Mouse (Mus musculus) layer of hippocampus, postnatal 36 days (tissue): Measurements from ENCODE around the gene Zdhhc19. TPM values are rescaled to one million over a fixed set of nuclear protein-coding genes. Genes with fewer than 3 reads are reported as not detected.
"Not testable (repeated sequence)": the region's sequence is repeated elsewhere in the genome, so short reads cannot be mapped to it uniquely, and the experiment has no call there.

Experiments
- DNase-seq, 2 experiments: peaks; one replicate each; pipeline ENCODE4 v3.0.0; 2022
- total RNA-seq, 2 experiments: library from RNA; stranded (reverse); gene quantifications; 2 replicates each; pipeline ENCODE4 v1.2.3; 2021

The Zdhhc19 gene
- total RNA-seq, 2 experiments from 2014 or later, result not detected

- DNase-seq, result no peak
Measured at GRCm38 (mm10) chr16:32487234-32488111, 8.6 kb upstream of the Zdhhc19 start, which contains the start of gene Slc51a. Gene Slc51a (minus strand): TSS chr16:32487879.

DNA sequence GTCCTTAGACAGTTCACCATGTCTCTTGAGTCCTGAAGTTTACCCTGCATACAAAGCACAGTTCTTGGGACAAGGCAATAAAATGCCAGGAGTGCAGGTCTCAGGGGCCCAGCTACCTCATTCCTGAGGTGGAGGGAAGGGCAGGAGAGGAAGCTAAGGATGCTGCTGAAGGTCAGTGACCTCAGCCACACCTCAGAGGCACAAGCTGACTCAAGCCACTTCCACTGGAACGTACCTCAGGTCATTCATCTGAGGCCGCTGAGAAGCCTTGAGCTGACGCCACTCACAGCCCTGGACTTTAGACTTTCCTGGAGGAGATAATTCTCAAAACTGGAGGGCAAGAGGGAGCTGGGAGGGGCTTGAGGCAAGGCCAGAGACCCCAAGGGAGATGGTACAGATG, 7.1 kb upstream of the Zdhhc19 start:
- no peak for DNase-seq

DNA sequence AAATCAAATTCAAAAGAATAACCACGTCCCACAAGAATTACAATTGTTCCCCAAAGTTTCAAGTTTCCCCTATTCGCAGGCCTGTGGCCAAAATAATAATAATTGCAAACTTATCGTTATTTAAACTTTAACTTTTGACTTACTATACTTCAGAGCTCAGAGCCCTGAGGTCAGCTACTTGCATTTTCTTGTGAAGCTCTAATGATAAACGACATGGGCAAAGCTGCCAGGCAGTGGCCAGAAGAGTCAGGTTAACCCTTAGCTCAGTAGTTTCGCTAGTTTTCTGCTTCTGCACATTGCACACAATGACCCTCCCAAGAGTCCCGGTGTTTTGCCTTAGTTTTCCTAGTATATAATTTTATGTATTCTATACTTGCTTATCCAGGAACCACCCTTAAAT, 1.7 kb upstream of the Zdhhc19 start:
- DNase-seq, result not testable (repeated sequence)

- no peak for DNase-seq
Measured at GRCm38 (mm10) chr16:32498996-32499395, 2.9 kb downstream of the Zdhhc19 start.

- peak; percentile 84 to 86 for DNase-seq
Measured at GRCm38 (mm10) chr16:32499430-32500037, 3.5 kb downstream of the Zdhhc19 start.

DNA sequence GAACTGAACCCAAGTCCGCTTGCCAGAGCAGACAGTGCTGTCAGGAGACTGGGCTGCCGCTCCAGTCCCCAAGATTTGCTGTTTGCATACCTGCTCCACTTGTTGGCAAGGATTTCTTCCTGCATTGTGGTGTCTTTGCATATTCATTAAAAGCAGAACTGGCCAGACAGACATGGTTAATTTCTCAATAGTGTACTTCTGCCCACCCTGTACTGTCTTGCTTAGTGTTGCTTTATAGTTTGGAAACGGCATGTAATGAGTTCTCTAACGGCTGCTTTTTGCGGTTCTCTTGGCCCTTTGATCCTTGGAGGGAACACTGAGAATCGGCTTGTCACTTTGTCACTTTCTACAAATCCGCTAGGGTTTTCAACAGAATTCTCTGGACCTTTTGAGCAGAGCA, 5.4 kb downstream of the Zdhhc19 start:
- no peak for DNase-seq

- no peak for DNase-seq
Measured at GRCm38 (mm10) chr16:32502621-32503335, 6.7 kb downstream of the Zdhhc19 start.

- DNase-seq, result no peak
Measured at GRCm38 (mm10) chr16:32503633-32504032, 7.6 kb downstream of the Zdhhc19 start.

DNA sequence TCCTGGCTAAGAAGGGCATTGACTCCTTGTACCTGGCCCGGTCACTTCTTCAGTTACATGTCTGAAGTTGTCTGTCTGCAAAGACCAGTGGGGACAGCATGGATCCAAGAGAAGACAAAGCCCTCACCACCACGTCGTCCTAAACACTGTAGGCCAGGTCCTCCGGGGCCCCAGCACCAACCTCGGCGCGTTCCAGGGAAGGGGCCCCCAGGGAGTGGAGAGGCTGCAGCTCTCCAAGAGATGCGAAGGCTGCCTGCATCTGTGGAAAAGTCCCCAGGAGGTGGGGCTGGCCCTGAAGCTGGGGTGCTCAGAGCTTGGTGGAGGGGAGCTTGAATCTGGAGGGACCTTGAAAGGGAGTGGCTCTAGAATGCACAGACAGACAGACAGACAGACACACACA, 10.2 kb downstream of the Zdhhc19 start:
- DNase-seq, result no peak

DNA sequence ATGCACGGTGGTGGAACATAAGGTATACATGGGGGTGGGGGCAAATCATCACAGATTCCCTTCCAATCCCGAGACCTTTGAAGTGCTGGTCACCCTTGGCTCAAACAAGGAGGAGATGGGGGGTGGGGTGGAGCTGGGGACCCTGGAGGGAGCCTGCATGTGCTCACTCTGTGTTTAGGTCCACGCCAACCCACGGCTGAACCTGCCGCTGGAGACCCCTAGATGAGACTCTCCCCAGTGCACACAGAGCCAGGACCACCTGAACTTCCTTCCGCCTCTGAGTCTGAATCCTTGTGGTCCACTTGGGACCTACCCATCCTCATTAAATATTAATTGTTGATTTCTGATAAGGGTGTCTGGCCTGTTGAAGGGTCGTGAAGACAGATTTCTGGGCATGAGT, 10.8 kb downstream of the Zdhhc19 start:
- DNase-seq, result no peak

GRCm38 (mm10) chr16:32507407-32507806, 11.3 kb downstream of the Zdhhc19 start:
- DNase-seq, result peak; percentile 47 to 50

DNA sequence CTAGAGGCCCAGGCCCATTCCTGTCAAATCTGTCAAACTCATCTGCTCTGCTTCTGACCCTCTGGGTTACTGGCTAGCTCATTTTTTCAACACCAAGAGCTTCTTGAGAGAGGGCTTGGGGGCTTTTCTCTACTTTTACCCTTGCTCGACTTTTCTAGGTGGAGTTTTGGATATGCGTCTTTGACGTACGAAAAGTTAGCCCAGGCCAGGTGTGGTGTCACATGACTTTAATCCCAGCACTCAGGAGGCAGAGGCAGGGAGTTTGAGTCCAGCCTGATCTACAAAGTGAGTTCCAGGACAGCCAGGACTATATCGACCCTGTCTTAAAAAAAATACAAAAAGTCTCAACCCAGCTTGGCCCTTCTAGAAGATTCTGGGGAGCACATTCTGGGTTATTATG, 12.0 kb downstream of the Zdhhc19 start:
- DNase-seq, result no peak

DNA sequence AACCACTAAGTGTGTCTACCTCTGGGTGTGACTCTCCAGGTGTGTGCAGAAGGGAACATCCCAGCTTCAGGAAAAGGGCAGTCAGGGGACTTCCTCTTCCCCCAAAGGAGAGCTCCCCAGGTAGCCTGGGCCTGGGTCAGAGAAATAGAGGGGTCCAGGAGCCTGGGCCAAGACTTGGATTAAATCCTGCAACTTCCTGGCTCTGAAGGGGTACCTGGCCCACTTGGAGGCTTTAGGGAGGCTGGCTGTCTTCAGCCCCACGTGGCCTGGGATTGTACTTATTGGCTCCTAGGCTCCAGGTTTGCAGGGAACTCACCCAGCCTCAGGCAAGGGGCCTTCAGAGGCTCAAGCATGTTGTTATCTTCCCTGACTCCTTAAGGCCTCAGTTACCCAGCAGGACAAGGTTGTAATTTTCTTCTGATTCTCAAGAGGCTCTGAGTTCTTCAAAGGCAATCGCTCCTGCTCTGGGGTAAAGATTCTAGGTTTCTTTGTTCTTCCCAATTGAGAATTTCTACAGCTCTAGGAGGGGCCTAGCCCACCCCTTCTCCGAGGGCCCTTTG, 12.5 kb downstream of the Zdhhc19 start:
- no peak for DNase-seq

- DNase-seq, result no peak
Measured at GRCm38 (mm10) chr16:32509066-32509942, 13.2 kb downstream of the Zdhhc19 start.

- no peak for DNase-seq
Measured at GRCm38 (mm10) chr16:32510399-32511337, 14.6 kb downstream of the Zdhhc19 start.

GRCm38 (mm10) chr16:32511338-32511734, 15.3 kb downstream of the Zdhhc19 start:
- DNase-seq, result no peak

GRCm38 (mm10) chr16:32511827-32512490, 15.9 kb downstream of the Zdhhc19 start:
- DNase-seq, result no peak

GRCm38 (mm10) chr16:32512921-32513320, 16.9 kb downstream of the Zdhhc19 start:
- no peak for DNase-seq

DNA sequence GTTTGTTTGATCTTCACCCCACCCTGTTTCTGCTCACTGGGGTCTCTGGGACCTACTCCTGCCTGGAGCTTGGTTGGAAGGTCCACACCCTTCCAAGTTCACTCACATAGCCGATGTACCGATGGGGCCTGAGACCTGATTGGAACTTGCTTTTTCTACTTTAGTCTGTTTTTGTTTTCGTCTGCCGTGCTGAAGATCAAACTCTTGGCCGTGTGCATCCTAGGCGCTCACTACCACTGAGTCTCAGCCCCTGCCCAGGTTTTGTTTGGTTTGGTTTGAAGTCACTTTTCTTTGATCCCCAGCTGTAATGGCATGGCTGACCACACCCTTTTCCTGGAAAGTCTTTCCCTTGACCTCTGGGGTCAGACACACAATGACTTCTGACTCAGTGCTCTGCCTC, 17.3 kb downstream of the Zdhhc19 start:
- DNase-seq, result no peak

DNA sequence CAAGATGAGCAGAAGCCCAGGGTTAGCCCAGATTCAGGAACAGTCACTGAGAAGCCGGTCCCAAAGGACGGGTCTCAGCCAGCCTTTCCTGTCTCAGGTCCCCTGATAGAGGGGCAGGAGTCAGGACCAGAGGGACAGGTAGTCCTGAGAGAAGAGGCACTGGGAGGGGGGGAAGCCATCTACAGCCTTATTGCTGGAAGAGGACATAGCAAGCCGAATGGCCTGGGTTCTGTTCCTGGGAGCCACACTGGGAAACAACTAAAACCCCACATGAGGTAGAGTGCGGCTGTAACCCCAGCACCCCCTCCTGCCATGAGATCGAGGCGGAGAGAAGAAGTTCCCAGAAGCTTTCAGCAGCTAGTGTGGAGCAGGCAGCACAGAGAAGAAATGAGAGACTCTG, 17.9 kb downstream of the Zdhhc19 start:
- no peak for DNase-seq
